Mouse (Mus musculus) limb, embryonic 10.5 days (tissue): ENCODE measurements at regions not wholly inside any gene's neighbourhood (a gene's known extent, or its start where the extent isn't known, plus 50 kb on each side); places are given as distances from the start of the nearest gene placed in this dataset.

Source experiments
- DNase-seq: peaks from one replicate; pipeline ENCODE4 v3.0.0-alpha.2; 2017; ENCODE audit warnings: low spot score
- H3K27ac ChIP-seq: fragments of 300-500 bp; sonication (generic); 2 replicates; pipeline ENCODE4 v1.5.1; 2016; ENCODE audit warnings: mild to moderate bottlenecking
- H3K27me3 ChIP-seq: fragments of 300-500 bp; sonication (generic); 2 replicates; pipeline ENCODE4 v1.6.1; 2016; ENCODE audit warnings: low read depth, mild to moderate bottlenecking; ENCODE audit not compliant: poor library complexity, severe bottlenecking
- H3K36me3 ChIP-seq: fragments of 300-500 bp; sonication (generic); 2 replicates; pipeline ENCODE4 v1.6.1; 2016; ENCODE audit warnings: mild to moderate bottlenecking, moderate library complexity
- H3K4me1 ChIP-seq: fragments of 300-500 bp; sonication (generic); 2 replicates; pipeline ENCODE4 v1.6.1; 2016
- H3K4me3 ChIP-seq: fragments of 300-500 bp; sonication (generic); 2 replicates; pipeline ENCODE4 v1.5.1; 2016; ENCODE audit warnings: mild to moderate bottlenecking, moderate library complexity
- H3K9me3 ChIP-seq: fragments of 300-500 bp; sonication (generic); replicated peaks from 2 replicates; pipeline ENCODE4 v1.6.1; 2016; ENCODE audit warnings: mild to moderate bottlenecking
- WGBS: fragments of 180-500 bp; shearing (Covaris S2); methylation state at CpG from one replicate; pipeline ENCODE4 v1.1.7; 2016; 5-methylcytosine and 5-hydroxymethylcytosine counted together

DNA sequence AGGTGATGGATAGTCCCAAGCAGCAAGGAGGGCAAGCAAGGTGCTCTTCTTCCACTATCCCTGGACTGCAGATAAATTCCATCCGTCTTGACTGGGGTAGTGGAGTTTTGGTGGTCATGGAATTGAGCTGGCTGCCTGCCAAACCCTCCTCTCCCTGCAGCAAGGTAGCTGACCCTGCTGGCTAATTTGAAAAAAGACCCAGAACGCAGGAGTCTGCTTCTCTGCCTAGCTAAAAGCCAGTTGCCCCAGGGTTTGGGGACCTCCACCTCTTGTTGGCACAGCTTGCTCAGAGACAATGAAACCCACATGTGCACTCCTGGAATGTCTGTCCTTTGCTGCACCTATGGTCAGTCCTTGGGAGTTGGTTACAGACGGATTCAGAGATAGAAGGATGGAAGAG lies 233.6 kb upstream of the Gjb5 start:
- no peaks in the 10 kb centered on the region for H3K36me3 ChIP-seq
- no peaks in the 10 kb centered on the region for H3K4me1 ChIP-seq
- H3K27ac ChIP-seq: no peak overlapping the region
- H3K27me3 ChIP-seq: no peaks in the 10 kb centered on the region
- DNase-seq: no peak
- H3K9me3 ChIP-seq: no peaks in the 10 kb centered on the region
- H3K4me3 ChIP-seq: no peak overlapping the region
- 72% methylated on average over 3 of the region's 3 CpGs for WGBS

DNA sequence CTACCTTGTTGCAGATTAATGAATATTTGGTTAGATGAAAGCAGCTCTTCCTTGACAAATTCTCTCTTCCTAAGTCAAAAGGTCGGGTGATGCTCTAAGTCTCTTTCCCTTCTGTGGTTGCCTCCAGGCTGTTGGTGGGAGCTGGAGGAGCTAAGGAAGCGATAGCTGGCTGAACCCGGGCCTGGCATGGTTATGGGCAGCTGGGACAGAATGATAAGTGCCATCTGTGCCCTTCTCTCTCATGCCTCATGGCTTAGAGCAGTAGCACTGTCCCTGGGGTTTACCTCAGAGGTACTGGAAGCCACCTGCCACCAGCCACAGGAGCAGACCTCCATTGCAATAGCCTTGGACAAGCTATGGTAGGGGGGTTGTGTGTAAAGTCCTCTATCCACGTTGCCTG lies 228.8 kb upstream of the Gjb5 start:
- H3K27me3 ChIP-seq: no peaks in the 10 kb centered on the region
- H3K36me3 ChIP-seq: no peaks in the 10 kb centered on the region
- DNase-seq: no peak
- H3K27ac ChIP-seq: no peak overlapping the region
- H3K9me3 ChIP-seq: no peaks in the 10 kb centered on the region
- 75% methylated on average over 4 of the region's 4 CpGs for WGBS
- no peaks in the 10 kb centered on the region for H3K4me1 ChIP-seq
- no peak overlapping the region for H3K4me3 ChIP-seq

DNA sequence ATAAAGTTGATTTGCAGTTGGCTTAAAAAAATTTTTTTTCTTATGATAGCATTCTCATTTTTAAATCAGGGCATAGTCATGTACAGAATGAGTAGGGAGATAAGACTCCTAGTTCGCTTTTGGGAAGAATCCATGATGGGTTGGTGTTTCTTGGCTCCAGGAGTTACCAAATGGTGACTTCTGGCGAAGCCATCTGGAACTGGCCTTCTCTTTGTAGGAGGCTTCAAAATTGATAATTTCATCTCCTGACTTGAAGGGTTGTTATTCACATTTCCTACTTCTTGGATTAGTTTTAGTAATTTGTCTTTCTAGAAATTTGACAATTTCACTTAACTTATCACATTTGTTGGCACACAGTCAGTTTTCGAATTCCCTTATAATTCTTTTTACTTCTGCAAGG lies 218.5 kb upstream of the Gjb5 start:
- Histone ChIP-seq H3K9me3 (no peaks in the 10 kb centered on the region), H3K36me3 (no peaks in the 10 kb centered on the region), H3K4me1 (no peaks in the 10 kb centered on the region), H3K27ac (no peak overlapping the region), H3K27me3 (no peaks in the 10 kb centered on the region), H3K4me3 (no peak overlapping the region)
- no peak for DNase-seq
- 87% methylated on average over 3 of the region's 3 CpGs for WGBS

DNA sequence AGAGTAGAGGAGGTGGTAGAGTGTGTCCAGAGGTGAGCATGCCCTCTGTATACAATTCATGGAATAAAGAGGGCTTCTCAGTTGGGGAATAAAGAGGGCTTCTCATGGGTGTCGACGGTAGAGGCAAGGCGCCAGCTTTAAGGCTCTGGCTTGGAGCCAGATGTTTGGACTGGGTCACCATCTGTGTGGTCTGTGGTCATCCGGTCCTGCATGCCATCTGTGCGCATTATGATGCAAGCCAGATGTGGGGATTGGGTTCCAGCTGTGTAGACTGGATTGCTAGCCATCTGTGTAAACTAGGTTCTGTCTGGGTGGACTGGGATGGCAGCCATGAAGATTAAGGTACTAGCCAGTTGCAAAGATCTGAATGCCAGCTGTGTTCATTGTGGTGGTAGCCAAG lies 204.6 kb upstream of the Gjb5 start:
- Histone ChIP-seq H3K4me1 (peaks cover 7% of the 10 kb centered on the region), H3K36me3 (no peaks in the 10 kb centered on the region), H3K4me3 (no peak overlapping the region), H3K9me3 (no peaks in the 10 kb centered on the region), H3K27me3 (no peaks in the 10 kb centered on the region), H3K27ac (no peak overlapping the region)
- peak; percentile 45 for DNase-seq
- 76% methylated on average over 5 of the region's 5 CpGs for WGBS

DNA sequence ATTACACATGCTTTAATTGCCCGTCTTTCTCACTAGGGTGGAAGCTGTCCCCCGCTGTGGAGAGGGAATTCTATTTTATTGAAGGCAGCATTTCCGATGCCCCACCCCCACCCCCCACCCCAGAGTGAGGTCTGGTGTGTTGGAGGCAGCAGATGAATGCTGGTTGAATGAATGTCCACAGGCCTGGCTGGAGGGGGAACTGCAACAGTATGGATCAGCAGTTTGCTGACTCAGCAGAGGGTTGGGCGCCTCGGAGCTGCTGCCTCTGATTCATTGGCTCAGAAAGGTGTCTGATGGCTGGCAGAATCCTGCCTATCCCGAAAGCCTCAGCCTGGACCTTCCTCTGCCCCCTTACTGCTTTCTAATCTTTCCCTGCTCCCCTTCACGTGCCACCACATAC lies 200.6 kb upstream of the Gjb5 start:
- 69% methylated on average over 7 of the region's 7 CpGs for WGBS
- Histone ChIP-seq H3K27me3 (no peaks in the 10 kb centered on the region), H3K36me3 (no peaks in the 10 kb centered on the region), H3K27ac (no peak overlapping the region), H3K4me1 (peaks cover 7% of the 10 kb centered on the region), H3K9me3 (no peaks in the 10 kb centered on the region), H3K4me3 (no peak overlapping the region)
- no peak for DNase-seq

DNA sequence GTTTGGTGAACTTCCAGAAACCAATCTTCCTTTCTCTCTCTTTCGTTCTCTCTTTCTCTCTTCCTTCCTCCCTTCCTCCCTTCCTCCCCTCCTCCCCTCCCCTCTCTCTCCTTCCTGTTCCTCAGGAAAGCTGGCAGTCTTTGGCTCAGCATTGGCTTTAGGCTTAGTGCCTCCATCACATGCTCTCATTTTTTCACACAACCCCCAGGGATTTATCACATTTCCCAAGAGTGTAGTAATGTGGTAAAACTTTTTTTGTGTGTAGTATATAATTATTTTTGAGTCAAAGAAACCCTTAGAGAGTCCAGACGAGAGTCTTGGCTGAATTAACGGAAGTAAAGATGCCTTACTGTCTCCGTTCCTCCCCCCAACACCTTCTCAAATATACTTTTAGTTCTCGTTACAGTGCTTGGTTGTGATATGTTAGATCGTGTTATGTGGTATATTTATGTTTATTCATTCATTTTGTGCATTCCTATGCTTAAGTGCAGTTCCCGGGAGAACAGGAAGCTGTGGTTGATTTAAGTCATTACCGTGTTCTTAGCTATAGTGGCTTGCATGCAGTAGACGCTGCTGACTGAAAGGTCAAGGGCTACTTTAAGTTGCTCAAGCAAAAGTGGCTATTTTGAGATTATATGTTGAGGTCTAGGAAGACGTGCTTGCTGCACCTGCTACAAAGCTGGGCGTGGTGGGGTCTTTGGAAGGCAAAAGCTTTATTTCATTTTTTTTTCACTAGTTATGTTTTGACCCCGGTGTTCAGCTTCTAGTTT lies 194.7 kb upstream of the Gjb5 start:
- H3K4me3 ChIP-seq: no peak overlapping the region
- no peak overlapping the region for H3K27ac ChIP-seq
- WGBS: 89% methylated on average over 11 of the region's 12 CpGs
- H3K36me3 ChIP-seq: no peaks in the 10 kb centered on the region
- no peaks in the 10 kb centered on the region for H3K9me3 ChIP-seq
- H3K4me1 ChIP-seq: peaks cover 7% of the 10 kb centered on the region
- no peak for DNase-seq
- H3K27me3 ChIP-seq: no peaks in the 10 kb centered on the region

DNA sequence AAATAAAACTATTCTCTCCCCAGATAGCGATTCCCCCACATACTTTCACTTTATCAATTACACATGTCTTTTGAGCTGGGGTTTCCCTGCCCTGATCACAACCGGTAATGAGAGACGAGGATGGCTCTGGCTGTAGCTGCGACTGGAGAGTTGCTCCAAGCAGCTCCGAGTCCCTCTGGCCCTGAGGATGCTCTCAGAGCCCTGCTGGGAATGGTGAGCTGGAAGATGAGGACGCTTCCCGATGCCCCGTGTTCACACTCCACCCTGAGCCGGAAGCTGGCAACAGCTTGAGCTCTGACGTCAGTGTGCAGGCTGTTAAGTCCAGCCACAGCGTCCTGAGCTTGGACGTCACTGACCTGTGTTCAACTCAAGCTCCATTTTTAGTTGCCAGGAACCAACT lies 191.6 kb upstream of the Gjb5 start:
- H3K4me1 ChIP-seq: peaks cover 7% of the 10 kb centered on the region
- DNase-seq: no peak
- H3K27ac ChIP-seq: no peak overlapping the region
- no peak overlapping the region for H3K4me3 ChIP-seq
- no peaks in the 10 kb centered on the region for H3K9me3 ChIP-seq
- no peaks in the 10 kb centered on the region for H3K36me3 ChIP-seq
- 40% methylated on average over 12 of the region's 12 CpGs for WGBS
- H3K27me3 ChIP-seq: no peaks in the 10 kb centered on the region

DNA sequence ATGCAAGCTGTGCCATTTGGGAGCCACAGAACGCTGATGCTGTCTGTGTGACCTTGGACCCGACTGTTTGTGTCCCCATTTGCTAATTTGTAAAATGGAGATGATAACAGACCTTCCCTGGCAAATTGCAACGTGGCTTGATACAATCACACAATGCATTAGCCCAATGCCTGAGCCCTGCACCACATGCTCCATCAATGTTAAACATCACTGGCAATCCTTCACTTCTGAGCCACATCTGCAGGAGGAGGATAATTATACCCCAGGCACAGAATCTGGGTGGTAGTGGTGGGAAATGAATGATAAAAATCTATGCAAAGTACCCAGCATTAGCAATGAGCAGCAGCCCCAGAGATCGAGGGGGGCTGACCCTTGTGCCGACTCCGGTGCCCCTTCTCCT lies 191.0 kb upstream of the Gjb5 start:
- Histone ChIP-seq H3K4me1 (peaks cover 7% of the 10 kb centered on the region), H3K27me3 (no peaks in the 10 kb centered on the region), H3K9me3 (no peaks in the 10 kb centered on the region), H3K27ac (no peak overlapping the region), H3K36me3 (no peaks in the 10 kb centered on the region), H3K4me3 (no peak overlapping the region)
- DNase-seq: no peak
- WGBS: 66% methylated on average over 6 of the region's 6 CpGs

DNA sequence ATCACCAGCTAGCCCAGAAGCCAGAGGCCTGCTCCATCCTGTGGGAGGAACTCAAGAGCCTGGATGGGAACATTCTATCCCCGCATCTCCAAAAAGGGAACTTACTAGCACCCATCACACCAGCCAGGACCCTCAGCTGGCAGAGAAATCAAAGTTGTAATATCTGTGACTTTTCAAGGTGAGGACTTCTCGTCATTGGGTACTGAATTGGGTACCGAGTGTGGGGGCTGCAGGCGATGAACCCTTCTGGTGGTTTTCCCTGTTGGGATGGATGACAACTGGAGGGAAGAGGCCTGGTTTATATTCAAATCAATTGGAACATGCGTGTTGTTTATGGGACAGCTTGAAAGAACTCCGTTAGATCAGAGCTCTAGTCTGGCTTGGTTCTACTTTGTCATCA lies 187.1 kb upstream of the Gjb5 start:
- Histone ChIP-seq H3K36me3 (no peaks in the 10 kb centered on the region), H3K27me3 (no peaks in the 10 kb centered on the region), H3K9me3 (no peaks in the 10 kb centered on the region), H3K27ac (no peak overlapping the region), H3K4me3 (no peak overlapping the region), H3K4me1 (peaks cover 7% of the 10 kb centered on the region)
- WGBS: 93% methylated on average over 6 of the region's 6 CpGs
- no peak for DNase-seq

DNA sequence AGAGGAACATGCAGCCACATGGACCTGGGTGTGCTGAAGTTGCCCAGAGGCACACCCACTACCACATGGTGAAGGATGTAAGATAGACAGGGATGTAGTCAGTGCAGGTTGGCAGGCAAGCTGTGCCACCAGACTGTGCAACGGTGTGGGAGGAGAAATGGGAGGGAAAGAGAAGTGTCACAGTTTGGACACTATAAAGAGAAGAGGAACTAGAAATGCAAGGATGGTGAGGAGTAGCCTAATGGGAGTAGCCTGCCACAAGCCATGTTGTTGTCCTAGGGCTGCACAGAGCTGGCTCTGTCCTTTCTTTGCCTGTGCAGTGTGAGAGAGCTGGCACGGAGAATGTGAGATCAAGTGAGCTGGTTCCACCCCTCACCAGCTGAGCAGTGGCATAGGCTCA lies 185.3 kb upstream of the Gjb5 start:
- Histone ChIP-seq H3K36me3 (no peaks in the 10 kb centered on the region), H3K9me3 (no peaks in the 10 kb centered on the region), H3K27me3 (no peaks in the 10 kb centered on the region), H3K27ac (no peak overlapping the region), H3K4me1 (no peaks in the 10 kb centered on the region), H3K4me3 (no peak overlapping the region)
- DNase-seq: no peak
- WGBS: 100% methylated on average over 2 of the region's 2 CpGs

DNA sequence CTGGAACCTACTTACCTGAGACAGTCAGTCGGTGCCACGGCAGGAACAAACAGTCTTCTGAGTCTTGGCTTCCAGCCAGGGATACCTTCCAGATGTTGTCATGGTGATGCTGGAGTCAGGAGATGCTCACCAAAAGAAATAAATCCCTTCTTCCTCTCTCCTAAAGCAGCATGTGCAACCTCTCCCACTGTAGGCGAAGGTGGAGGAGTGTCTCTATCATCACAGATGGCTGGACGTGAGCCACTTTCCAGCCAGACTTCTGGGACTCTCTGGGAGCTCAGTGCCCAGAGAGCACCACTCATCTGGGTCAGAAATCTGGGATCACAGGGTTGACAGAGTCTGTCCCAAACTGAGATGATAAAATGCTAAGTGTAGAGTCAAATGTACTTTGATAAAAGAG lies 184.8 kb upstream of the Gjb5 start:
- WGBS: 87% methylated on average over 4 of the region's 4 CpGs
- Histone ChIP-seq H3K4me1 (no peaks in the 10 kb centered on the region), H3K4me3 (no peak overlapping the region), H3K27ac (no peak overlapping the region), H3K9me3 (no peaks in the 10 kb centered on the region), H3K36me3 (no peaks in the 10 kb centered on the region), H3K27me3 (no peaks in the 10 kb centered on the region)
- DNase-seq: no peak

DNA sequence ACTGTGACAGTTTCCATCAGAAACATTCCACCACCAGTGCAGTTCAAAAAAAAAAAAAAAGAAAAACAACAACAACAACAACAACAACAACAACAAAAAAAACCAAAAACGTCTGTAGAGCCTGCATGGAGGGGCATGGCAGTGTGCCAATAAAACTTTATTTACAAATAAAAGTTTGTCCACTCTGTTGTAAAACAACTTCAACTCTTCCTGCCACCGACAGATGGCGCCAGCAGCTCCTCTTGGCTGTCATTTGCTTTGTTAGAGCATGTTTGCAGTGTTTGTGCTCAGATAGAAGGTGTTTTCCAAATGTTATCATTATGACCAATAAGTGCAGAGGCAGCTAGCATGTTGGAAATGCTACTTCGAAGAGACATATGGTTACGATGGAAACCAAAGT lies 179.0 kb upstream of the Gjb5 start:
- Histone ChIP-seq H3K9me3 (no peaks in the 10 kb centered on the region), H3K4me1 (no peaks in the 10 kb centered on the region), H3K27ac (no peak overlapping the region), H3K36me3 (no peaks in the 10 kb centered on the region), H3K4me3 (no peak overlapping the region), H3K27me3 (no peaks in the 10 kb centered on the region)
- no peak for DNase-seq
- 47% methylated on average over 5 of the region's 5 CpGs for WGBS

DNA sequence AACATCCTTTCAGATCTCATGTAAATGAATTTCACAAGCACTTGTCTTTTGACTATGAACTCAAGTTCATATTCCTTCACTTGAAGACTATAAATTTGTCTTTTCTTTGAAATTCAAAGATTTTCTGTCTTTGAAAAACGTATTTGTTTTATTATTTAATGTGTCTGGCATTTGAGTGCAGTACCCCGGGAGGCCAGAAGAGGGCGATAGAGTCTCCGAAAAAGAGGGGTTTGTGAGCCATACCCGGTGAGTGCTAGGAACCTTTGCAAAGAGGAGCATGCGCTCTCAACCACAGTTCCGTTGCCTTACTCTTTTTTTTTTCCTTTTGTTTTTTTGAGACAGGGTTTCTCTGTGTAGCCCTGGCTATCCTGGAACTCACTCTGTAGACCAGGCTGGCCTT lies 177.6 kb upstream of the Gjb5 start:
- DNase-seq: no peak
- Histone ChIP-seq H3K9me3 (no peaks in the 10 kb centered on the region), H3K27me3 (no peaks in the 10 kb centered on the region), H3K27ac (no peak overlapping the region), H3K36me3 (no peaks in the 10 kb centered on the region), H3K4me3 (no peak overlapping the region), H3K4me1 (no peaks in the 10 kb centered on the region)
- 81% methylated on average over 7 of the region's 7 CpGs for WGBS

DNA sequence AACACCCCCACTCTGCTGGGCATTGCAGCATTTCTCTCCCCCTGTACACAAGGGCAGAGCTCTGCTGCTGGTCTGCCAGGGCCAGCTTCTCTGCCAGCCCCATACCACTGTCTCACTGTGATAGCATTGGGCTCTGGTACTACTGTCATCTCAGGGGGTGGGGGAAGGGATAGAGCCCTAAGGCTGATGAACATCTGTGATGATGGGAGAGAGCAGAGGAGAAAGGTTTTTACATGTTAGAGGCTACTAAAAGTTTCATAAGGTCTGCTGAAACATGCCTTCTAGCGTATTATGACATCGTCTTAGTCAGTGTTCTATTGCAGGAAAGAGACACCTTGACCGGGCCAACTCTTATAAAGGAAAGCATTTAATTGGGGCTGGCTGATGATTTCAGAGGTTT lies 176.4 kb upstream of the Gjb5 start:
- WGBS: 98% methylated on average over 3 of the region's 3 CpGs
- Histone ChIP-seq H3K27me3 (no peaks in the 10 kb centered on the region), H3K9me3 (no peaks in the 10 kb centered on the region), H3K4me3 (no peak overlapping the region), H3K27ac (no peak overlapping the region), H3K36me3 (no peaks in the 10 kb centered on the region), H3K4me1 (no peaks in the 10 kb centered on the region)
- no peak for DNase-seq
